Mouse (Mus musculus) gastrocnemius, postnatal 25 days (tissue): Measurements from ENCODE around the gene Cdkal1. TPM values are rescaled to one million over a fixed set of nuclear protein-coding genes. Genes with fewer than 3 reads are reported as not detected.

Experiments
- DNase-seq: peaks from one replicate; pipeline ENCODE4 v3.0.0; 2022
- total RNA-seq, 2 experiments: library from RNA; stranded (reverse); gene quantifications; 1 replicate in 1 of 2; 2 replicates in 1 of 2; pipeline ENCODE4 v1.2.3; 2021

Gene Cdkal1
- total RNA-seq, 2 experiments from 2014 or later, result 28.0 to 32.6 TPM

DNA sequence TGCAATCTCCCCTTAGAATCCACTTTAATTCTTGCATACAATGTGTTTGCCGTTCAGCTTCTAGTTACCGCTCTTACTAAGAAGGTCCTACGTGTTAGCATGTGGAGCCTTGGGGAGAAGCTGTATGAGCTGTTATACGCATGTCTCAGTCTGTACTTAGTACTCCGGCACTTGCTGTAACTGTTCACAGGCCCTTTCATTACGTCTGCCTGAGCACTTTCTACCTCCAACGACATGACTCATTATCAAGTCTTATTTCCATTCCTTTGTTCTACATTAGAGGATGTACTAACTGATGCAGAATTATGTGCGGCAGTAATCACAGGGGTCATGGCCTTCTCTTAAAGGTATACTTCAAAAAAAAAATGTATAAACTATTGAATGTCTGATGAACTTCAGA lies 89.1 kb downstream of the Cdkal1 start:
- no peak for DNase-seq

DNA sequence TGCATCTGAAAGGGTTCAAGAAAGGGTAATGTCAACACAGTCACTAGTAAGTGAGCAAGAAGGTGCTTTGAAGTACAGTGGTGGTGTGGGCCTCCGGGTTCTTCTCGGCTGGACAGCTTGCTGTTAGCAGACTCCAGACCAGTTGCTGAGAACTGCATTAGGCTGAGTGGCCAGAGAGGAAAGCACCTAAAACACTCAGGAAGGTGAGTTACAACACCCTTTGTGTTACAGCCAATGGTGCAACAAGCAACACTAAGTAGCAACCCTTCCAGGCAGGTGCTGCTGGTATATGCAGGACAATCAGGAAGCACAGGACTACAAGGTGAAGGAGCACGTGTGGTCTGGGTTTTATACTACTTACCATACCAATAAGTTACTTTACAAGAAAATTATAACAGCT lies 90.2 kb downstream of the Cdkal1 start:
- no peak for DNase-seq

GRCm38 (mm10) chr13:29759691-29760467 lies 95.6 kb downstream of the Cdkal1 start:
- no peak for DNase-seq

DNA sequence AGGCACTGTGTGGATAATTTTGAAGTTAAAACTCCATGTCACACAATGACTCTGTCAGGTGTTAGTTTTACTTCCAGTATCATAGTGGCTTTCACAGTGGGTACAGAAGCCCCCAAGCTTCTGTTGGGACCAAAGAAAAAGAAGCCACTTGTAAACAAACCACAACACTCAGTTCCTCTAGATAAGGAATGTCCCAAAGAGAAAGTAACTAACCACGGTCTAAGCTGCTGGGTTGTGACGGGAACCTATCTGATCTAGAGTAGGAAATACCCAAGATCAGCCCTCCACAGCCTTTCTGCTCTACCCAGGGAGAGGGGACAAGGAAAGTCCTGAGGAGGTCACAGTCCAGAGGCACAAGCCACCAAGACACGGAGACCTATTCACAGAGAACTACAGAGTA lies 99.4 kb downstream of the Cdkal1 start:
- DNase-seq, result no peak

- no peak for DNase-seq
Measured at GRCm38 (mm10) chr13:29753254-29753653, 102.2 kb downstream of the Cdkal1 start.

- DNase-seq, result no peak
Measured at GRCm38 (mm10) chr13:29752061-29752460, 103.4 kb downstream of the Cdkal1 start.

DNA sequence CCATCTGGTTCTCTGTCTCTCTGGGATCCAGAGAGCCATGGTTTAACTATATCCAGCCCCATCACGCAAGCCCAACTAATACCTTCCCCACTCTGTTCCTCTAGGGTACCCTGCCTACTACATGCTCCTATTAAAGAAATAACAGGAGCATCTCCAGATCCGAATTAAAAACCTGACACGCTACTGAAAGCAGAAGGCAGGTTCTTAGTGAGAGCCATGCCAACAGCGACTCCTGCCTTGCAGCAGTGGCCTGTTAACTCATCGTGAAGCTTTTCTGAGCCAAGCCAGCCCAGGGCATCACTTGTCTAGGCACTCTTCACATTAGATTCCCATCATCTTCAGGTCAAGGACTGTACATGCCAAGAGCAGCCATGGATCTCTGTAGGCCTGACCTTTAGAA lies 104.3 kb downstream of the Cdkal1 start:
- DNase-seq, result no peak

- DNase-seq, result no peak
Measured at GRCm38 (mm10) chr13:29747347-29747647, 108.2 kb downstream of the Cdkal1 start.

DNA sequence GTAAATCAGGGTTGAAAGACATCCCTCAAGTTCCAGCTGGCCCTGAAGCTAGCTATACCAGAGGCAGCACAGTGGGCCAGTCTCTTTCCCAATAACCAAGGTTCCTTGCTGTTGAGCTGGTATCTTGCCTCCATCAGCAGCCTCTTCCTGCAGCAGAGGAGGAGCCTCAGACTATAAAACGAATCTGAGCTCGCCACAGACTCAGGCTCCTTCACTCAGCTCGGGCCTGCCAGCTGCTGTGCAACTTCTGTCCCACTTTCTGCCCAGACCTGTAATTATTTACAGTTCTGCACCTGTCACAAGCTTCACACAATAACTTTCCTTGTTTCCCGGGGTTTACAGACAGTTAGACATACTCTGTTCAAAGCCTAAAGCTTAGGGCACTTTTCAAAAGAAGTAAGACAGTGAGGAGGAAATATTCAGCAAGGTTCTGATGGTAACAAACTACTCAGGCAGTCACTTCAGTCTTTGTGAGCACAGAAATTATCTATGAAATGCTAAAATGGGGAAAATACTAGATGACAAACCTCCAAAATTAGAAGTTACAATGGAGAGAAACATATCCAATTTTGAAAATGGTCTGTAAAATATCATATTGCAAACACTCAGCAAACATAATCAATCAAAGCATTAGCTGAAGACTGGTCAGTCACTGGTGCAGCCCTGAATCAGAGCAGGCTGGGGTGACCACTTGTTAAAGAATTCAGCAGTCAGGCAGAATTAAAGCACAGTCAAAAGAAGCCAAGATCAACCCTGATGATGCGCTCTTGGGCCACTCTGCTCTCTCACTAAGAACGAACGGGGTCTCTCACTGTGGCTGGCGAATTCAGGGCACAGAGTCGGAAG lies 108.8 kb downstream of the Cdkal1 start:
- peak; percentile 18 for DNase-seq

DNA sequence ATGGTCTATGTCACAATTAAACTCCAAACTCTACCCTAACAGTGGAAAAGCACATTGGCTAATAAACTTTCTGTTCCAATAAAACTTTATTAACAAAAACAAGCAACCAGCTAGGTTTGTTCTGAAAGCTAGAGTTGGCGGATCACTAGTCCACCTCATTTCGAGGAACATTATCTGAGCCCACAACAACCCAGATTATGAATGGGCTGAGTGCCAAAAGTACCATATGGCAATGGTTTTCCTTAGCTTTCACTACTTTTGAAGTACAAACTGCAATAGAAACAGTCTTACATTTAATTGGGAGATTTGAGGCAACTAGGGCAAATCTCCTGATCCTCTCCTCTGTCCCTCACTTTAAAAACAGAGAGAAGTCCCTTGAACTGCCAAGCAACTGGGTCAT lies 110.4 kb downstream of the Cdkal1 start:
- DNase-seq, result no peak

GRCm38 (mm10) chr13:29744188-29744587 lies 111.3 kb downstream of the Cdkal1 start:
- no peak for DNase-seq

- no peak for DNase-seq
Measured at GRCm38 (mm10) chr13:29743761-29744160, 111.7 kb downstream of the Cdkal1 start.

GRCm38 (mm10) chr13:29737675-29738461 lies 117.6 kb downstream of the Cdkal1 start:
- no peak for DNase-seq

DNA sequence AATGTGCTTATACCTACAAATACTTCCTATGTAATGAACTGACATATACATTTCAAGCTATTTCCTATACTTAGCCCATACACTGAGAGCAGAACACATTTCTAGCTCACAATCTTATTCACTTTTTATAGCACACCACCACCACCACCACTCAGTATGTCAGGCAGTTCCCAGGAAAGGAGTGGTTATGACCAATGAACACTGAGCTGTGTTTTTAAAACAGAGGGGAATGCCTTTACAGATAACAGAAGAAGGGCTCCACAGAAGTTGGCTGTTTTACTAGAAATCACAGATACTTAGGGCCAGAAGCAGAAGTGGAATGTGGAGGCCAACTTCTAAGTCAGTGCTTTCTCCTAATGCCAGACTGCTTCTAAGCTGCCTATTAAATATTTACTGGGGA lies 121.0 kb downstream of the Cdkal1 start:
- DNase-seq, result no peak

DNA sequence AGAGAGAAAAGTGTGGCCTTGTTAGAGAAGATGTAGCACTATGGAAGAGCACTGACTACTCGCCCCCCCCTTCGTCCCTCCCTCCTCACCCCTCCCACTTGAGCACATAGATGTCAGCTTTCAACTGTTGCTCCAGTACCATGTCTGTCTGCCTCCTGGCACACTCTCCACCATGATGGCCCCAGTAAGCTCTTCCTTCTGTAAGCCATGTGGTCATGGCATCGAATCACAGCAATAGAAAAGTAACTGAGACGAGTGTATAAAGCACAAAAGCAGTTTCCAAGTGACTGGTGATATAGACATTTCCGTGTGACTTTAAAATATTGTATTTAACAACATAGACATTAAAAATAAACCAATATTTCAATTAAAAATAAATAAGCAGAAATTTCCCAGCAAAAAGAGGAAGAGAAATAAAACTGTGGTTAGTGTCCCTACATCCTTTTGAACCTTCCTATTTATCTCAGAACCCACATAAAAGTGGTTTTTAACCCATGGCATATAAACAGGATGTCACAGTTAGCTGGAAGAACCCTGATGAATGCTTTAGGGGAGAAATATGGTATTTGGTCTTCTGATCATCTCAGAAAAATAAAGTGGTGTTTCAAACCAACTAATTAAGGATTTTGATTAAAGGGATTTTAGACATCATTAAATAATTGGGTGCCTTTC lies 129.2 kb downstream of the Cdkal1 start:
- no peak for DNase-seq

- DNase-seq, result no peak
Measured at GRCm38 (mm10) chr13:29724855-29725254, 130.6 kb downstream of the Cdkal1 start.

- DNase-seq, result no peak
Measured at GRCm38 (mm10) chr13:29723150-29723549, 132.3 kb downstream of the Cdkal1 start.

- DNase-seq, result no peak
Measured at GRCm38 (mm10) chr13:29721206-29721605, 134.3 kb downstream of the Cdkal1 start.

- DNase-seq, result no peak
Measured at GRCm38 (mm10) chr13:29716550-29716949, 138.9 kb downstream of the Cdkal1 start.

DNA sequence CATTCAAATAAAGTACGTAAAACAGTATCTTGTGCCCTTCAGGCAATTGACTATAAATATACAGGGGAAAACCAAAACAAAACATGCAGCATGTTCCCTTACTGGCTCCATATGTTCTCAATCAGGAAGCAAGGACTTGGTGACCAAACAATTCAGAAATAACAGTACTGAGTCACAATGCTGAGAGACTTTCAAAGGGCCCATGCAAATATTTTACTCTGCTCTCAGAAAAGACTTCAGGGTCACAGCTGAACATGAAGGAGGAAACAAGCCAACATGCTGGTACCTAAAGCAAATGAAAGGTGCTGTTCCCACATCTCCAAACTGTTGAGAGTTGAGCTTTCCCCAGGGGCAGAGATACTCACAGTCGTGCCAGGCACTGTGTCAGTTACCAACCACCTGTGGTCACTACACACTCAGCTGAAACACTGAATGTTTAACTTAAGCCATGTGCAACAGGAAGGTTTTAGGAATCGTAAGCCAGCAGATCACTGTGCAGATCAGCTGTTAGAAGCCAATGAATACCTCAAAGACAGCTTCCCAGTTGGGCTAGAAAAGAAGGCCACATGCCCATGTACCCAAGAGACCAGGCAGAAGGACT lies 140.1 kb downstream of the Cdkal1 start:
- no peak for DNase-seq

GRCm38 (mm10) chr13:29707620-29708019 lies 147.9 kb downstream of the Cdkal1 start:
- no peak for DNase-seq

DNA sequence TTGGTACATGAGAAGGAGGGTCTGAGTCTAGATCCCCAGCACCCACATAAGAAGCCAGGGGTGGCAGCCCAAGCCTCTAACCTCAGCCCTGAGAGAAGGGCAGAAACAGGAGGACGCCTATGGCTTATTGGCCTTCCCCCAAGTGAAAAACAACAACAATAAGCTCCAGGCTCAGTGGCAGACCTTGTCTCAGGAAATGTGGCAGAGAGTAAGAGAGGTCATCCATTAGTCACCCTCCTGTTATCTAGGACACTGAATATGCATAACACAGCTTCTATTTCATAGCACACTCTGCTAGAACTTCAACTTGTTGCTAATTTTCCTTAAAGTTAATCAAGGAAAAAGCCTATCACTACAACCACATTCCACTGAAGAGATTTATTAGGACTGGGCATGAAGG lies 154.1 kb downstream of the Cdkal1 start:
- DNase-seq, result no peak
